Mouse (Mus musculus) heart, postnatal 14 days (tissue): Measurements from ENCODE around the gene Dtwd1. TPM values are rescaled to one million over a fixed set of nuclear protein-coding genes. Genes with fewer than 3 reads are reported as not detected.
"Not testable (repeated sequence)": the region's sequence is repeated elsewhere in the genome, so short reads cannot be mapped to it uniquely, and the experiment has no call there.

Source experiments
- DNase-seq, 2 experiments: peaks; one replicate each; pipeline ENCODE4 v3.0.0; 2021 to 2022
- intact Hi-C: fragments of 180-260 bp; cut with DNase I; formaldehyde crosslinking; loops from one replicate; pipeline ENCODE4 v1.15.1; 2025
- long read RNA-seq, 2 experiments: library from polyadenylated mRNA; stranded (forward); transcript quantifications; one replicate each; pipeline ENCODE4 v2.0.0; 2021
- total RNA-seq, 2 experiments: library from RNA; stranded (reverse); gene quantifications; 2 replicates each; pipeline ENCODE4 v1.2.3; 2021

Gene Dtwd1
- total RNA-seq = 1 to 10 TPM; 4.3 to 4.4 TPM
- long read RNA-seq, experiment 1, transcript Dtwd1-202 (5 exons, 1,342 nt) = major isoform, 10 of 19 reads
- long read RNA-seq, experiment 1, partial matches to known transcripts = 1 of 19 reads
- long read RNA-seq, experiment 1, other reads (novel, unspliced or antisense) = 7 of 19 reads
- long read RNA-seq, experiment 2, transcript Dtwd1-202 (5 exons, 1,342 nt) = major isoform, 6 of 9 reads
- long read RNA-seq, experiment 2, partial matches to known transcripts = 1 of 9 reads
- long read RNA-seq, experiment 2, other reads (novel, unspliced or antisense) = 2 of 9 reads

- peak; percentile 99 for DNase-seq
- intact Hi-C loops = loop anchor here (5.0 kb wide), 1 partner anchor 295 kb away; the partner anchor contains the start of genes Cops2 and Galk2
Measured at GRCm38 (mm10) chr2:126151855-126152571, at the start of gene Dtwd1, which contains the start of gene Fam227b. TSS of gene Dtwd1 (plus strand) at chr2:126152141. TSS of gene Fam227b (minus strand) at chr2:126152004.

GRCm38 (mm10) chr2:126147723-126148122 lies 4.2 kb upstream of the Dtwd1 start:
- intact Hi-C loops = no loop called here
- DNase-seq = no peak

- intact Hi-C loops = no loop called here
- DNase-seq = no peak
Measured at GRCm38 (mm10) chr2:126165277-126166018, 13.5 kb downstream of the Dtwd1 start.

- intact Hi-C loops = no loop called here
Measured at GRCm38 (mm10) chr2:126166335-126166734, 14.4 kb downstream of the Dtwd1 start.

GRCm38 (mm10) chr2:126166848-126167617 lies 15.1 kb downstream of the Dtwd1 start:
- DNase-seq = no peak
- intact Hi-C loops = no loop called here

More at GRCm38 (mm10) chr2:126166335-126166734, 14.4 kb downstream of the Dtwd1 start:
- no peak for DNase-seq

GRCm38 (mm10) chr2:126171427-126171826 lies 19.5 kb downstream of the Dtwd1 start:
- DNase-seq = no peak
- intact Hi-C loops = no loop called here

- no peak for DNase-seq
- intact Hi-C loops = no loop called here
Measured at GRCm38 (mm10) chr2:126191306-126191705, 39.4 kb downstream of the Dtwd1 start.

- intact Hi-C loops = no loop called here
- DNase-seq = no peak
Measured at GRCm38 (mm10) chr2:126192129-126192528, 40.2 kb downstream of the Dtwd1 start.

GRCm38 (mm10) chr2:126195631-126196356 lies 43.9 kb downstream of the Dtwd1 start:
- no peak for DNase-seq
- intact Hi-C loops = no loop called here

GRCm38 (mm10) chr2:126198971-126199370 lies 47.0 kb downstream of the Dtwd1 start:
- intact Hi-C loops = no loop called here
- peak; percentile 14 to 29 for DNase-seq

GRCm38 (mm10) chr2:126211011-126211680 lies 59.2 kb downstream of the Dtwd1 start:
- intact Hi-C loops = no loop called here
- peak in 1 of 2 experiments; percentile 6 for DNase-seq

- intact Hi-C loops, DNase-seq: not testable (repeated sequence)
Measured at GRCm38 (mm10) chr2:126214800-126215199, 62.9 kb downstream of the Dtwd1 start, which contains the start of gene Gm17555. TSS of gene Gm17555 (plus strand) at chr2:126215100.

Other genes with a start within 250 kb of the Dtwd1 start
- 1 to 10 TPM in 1 of 2 experiments, under 1 TPM in 1; 0.59 to 1.2 TPM for gene Fgf7, start 117.5 kb upstream of the Dtwd1 start, total RNA-seq
- not detected for gene Fam227b, start 137 bp upstream of the Dtwd1 start, total RNA-seq
- gene Gm17555, start 63.0 kb downstream of the Dtwd1 start, total RNA-seq = not detected